Mouse (Mus musculus) C2C12 (cell line): ENCODE results near the gene Mrap.

Experiments used
- CEBPB ChIP-seq: IDR thresholded peaks from one replicate; pipeline ENCODE4 v1.6.1; 2011; ENCODE audit warnings: low read depth, mild to moderate bottlenecking, control low read depth, moderate library complexity
- CTCF ChIP-seq: IDR thresholded peaks from one replicate; pipeline ENCODE4 v1.5.1; 2011; ENCODE audit not compliant: control insufficient read depth, insufficient read depth, insufficient read length
- MAX ChIP-seq: IDR thresholded peaks from one replicate; pipeline ENCODE4 v1.6.1; 2011; ENCODE audit warnings: mild to moderate bottlenecking, control low read depth
- MYOD1 ChIP-seq: IDR thresholded peaks from one replicate; pipeline ENCODE4 v1.6.1; 2011; ENCODE audit warnings: low read depth; ENCODE audit not compliant: control insufficient read depth, insufficient read length
- MYOG ChIP-seq: IDR thresholded peaks from one replicate; pipeline ENCODE4 v1.6.1; 2011; ENCODE audit not compliant: control insufficient read depth, insufficient read length; ENCODE audit errors: extremely low read depth
- USF1 ChIP-seq: IDR thresholded peaks from one replicate; pipeline ENCODE4 v1.6.1; 2011; ENCODE audit warnings: low read depth, mild to moderate bottlenecking, control low read depth, moderate library complexity

DNA sequence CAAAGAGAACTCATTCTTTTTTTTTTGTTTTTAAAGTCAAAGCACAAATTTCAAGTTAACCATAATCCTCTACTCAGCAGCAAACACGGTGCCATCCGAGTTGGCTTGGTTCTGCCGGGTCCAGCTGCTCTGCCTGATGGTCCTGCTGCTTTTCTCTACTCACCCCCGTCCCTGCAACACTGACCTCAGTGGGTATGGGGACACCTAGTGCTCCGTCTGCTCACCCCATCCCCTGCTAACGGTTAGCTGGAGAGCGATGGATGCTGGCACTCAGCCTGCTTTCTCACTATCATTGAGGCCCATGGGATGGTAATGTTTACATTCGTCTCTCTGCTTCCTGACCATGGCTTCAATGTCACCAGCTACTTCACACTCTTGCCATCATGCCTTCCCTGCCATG, 60.4 kb downstream of the Mrap start:
- TF ChIP-seq CTCF (no peak), USF1 (no peak), MAX (no peak), MYOD1 (no peak), MYOG (no peak), CEBPB (no peak)
